Mouse (Mus musculus): ENCODE data around the gene Asb1.

DNA sequence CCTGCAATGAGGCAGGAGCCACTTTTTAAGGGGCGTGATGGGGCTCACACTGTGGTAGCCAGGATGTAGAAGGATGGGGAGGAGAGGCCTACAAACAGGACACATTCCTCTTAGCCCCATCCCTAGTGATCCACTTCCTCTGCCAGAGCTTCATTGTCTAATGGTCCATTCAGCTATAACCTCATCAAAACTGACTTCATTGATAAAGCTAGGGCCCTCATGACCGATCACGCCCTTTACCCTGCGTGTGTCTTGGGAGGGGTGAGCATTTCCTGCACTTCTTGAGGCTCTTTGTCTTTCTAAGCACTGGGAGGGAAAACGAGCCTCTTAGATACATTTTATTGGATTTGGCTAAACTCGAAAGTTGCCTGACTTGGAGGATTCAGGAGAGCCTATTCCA lies 66.8 kb downstream of the Asb1 start:
- TF ChIP-seq POLR2A (IDR thresholded peaks at IDR 0.05; ENCODE audit: control insufficient read depth, low read depth, low read length) (no peak), CTCF (IDR thresholded peaks at IDR 0.05; ENCODE audit: control insufficient read depth, insufficient read depth, insufficient replicate concordance, low read depth, low read length) (no peak)

All from testis, adult 2 months (tissue).